Mouse (Mus musculus): Measurements from ENCODE around the gene Rasgrp1.

Gene Rasgrp1

GRCm38 (mm10) chr2:117342547-117343239 is at the start of gene Rasgrp1:
Gene Rasgrp1 (minus strand): TSS chr2:117343001.
- DNase-seq (ENCODE audit: low read depth, low spot score) = peak; percentile 92

- DNase-seq (ENCODE audit: low read depth, low spot score) = peak; percentile 90
Observed at GRCm38 (mm10) chr2:117389925-117390892, 47.4 kb upstream of the Rasgrp1 start.

GRCm38 (mm10) chr2:117389460-117389859 is 46.7 kb upstream of the Rasgrp1 start:
- DNase-seq (ENCODE audit: low read depth, low spot score) = no peak

- DNase-seq (ENCODE audit: low read depth, low spot score) = no peak
Observed at GRCm38 (mm10) chr2:117388121-117388520, 45.3 kb upstream of the Rasgrp1 start.

- DNase-seq (ENCODE audit: low read depth, low spot score) = no peak
Observed at GRCm38 (mm10) chr2:117386981-117387705, 44.3 kb upstream of the Rasgrp1 start.

- DNase-seq (ENCODE audit: low read depth, low spot score) = no peak
Observed at GRCm38 (mm10) chr2:117386036-117386590, 43.3 kb upstream of the Rasgrp1 start.

- DNase-seq (ENCODE audit: low read depth, low spot score) = no peak
Observed at GRCm38 (mm10) chr2:117381314-117381713, 38.5 kb upstream of the Rasgrp1 start.

GRCm38 (mm10) chr2:117374293-117374830 is 31.6 kb upstream of the Rasgrp1 start:
- DNase-seq (ENCODE audit: low read depth, low spot score) = peak; percentile 54

GRCm38 (mm10) chr2:117371706-117372105 is 28.9 kb upstream of the Rasgrp1 start:
- DNase-seq (ENCODE audit: low read depth, low spot score) = no peak

GRCm38 (mm10) chr2:117366478-117366877 is 23.7 kb upstream of the Rasgrp1 start:
- no peak for DNase-seq (ENCODE audit: low read depth, low spot score)

GRCm38 (mm10) chr2:117364056-117364455 is 21.3 kb upstream of the Rasgrp1 start:
- DNase-seq (ENCODE audit: low read depth, low spot score) = no peak

- peak; percentile 44 for DNase-seq (ENCODE audit: low read depth, low spot score)
Observed at GRCm38 (mm10) chr2:117357939-117358338, 15.1 kb upstream of the Rasgrp1 start.

- peak; percentile 37 for DNase-seq (ENCODE audit: low read depth, low spot score)
Observed at GRCm38 (mm10) chr2:117352305-117353123, 9.7 kb upstream of the Rasgrp1 start.

- DNase-seq (ENCODE audit: low read depth, low spot score) = no peak
Observed at GRCm38 (mm10) chr2:117350138-117350537, 7.3 kb upstream of the Rasgrp1 start.

- DNase-seq (ENCODE audit: low read depth, low spot score) = peak; percentile 79
Observed at GRCm38 (mm10) chr2:117343240-117343624, 431 bp upstream of the Rasgrp1 start.

- DNase-seq (ENCODE audit: low read depth, low spot score) = peak; percentile 94
Observed at GRCm38 (mm10) chr2:117342090-117342546, 683 bp downstream of the Rasgrp1 start.

- DNase-seq (ENCODE audit: low read depth, low spot score) = peak; percentile 47
Observed at GRCm38 (mm10) chr2:117338501-117338900, 4.3 kb downstream of the Rasgrp1 start.

- peak; percentile 31 for DNase-seq (ENCODE audit: low read depth, low spot score)
Observed at GRCm38 (mm10) chr2:117337902-117338301, 4.9 kb downstream of the Rasgrp1 start.

GRCm38 (mm10) chr2:117336946-117337665 is 5.7 kb downstream of the Rasgrp1 start:
- DNase-seq (ENCODE audit: low read depth, low spot score) = no peak

Measured in CD4-positive, CD25-positive, alpha-beta regulatory T cell, adult 2 months (primary cell).